Mouse (Mus musculus) urinary bladder, postnatal 14 days (tissue): ENCODE measurements around the gene Gm43552.
A peak's percentile ranks its signal among the peaks of the same experiment; 100 is the strongest.
"Not testable (repeated sequence)": the region's sequence is repeated elsewhere in the genome, so short reads cannot be mapped to it uniquely, and the experiment has no call there.

Experiments
- DNase-seq: peaks from one replicate; pipeline ENCODE4 v3.0.0; 2021; ENCODE audit warnings: low spot score

Gene Gm43552

GRCm38 (mm10) chr5:65491767-65492715 is 592 bp downstream of the Gm43552 start:
- DNase-seq: peak; percentile 62

- DNase-seq: no peak
These were observed 2.8 kb downstream of the Gm43552 start for GRCm38 (mm10) chr5:65489830-65490229.

- no peak for DNase-seq
These were observed 3.9 kb downstream of the Gm43552 start for GRCm38 (mm10) chr5:65488725-65489124.

- DNase-seq: no peak
These were observed 5.3 kb downstream of the Gm43552 start for GRCm38 (mm10) chr5:65487381-65487780.

GRCm38 (mm10) chr5:65486514-65486913 is 6.1 kb downstream of the Gm43552 start:
- no peak for DNase-seq

- DNase-seq: no peak
These were observed 9.6 kb downstream of the Gm43552 start for GRCm38 (mm10) chr5:65482996-65483395.

GRCm38 (mm10) chr5:65480511-65480910 is 12.1 kb downstream of the Gm43552 start:
- DNase-seq: no peak

- DNase-seq: peak; percentile 45
These were observed 12.8 kb downstream of the Gm43552 start for GRCm38 (mm10) chr5:65479681-65480445.

GRCm38 (mm10) chr5:65478224-65478623 is 14.4 kb downstream of the Gm43552 start:
- DNase-seq: peak; percentile 48

- DNase-seq: not testable (repeated sequence)
These were observed 15.9 kb downstream of the Gm43552 start for GRCm38 (mm10) chr5:65476739-65477138.

GRCm38 (mm10) chr5:65475806-65476205 is 16.8 kb downstream of the Gm43552 start:
- DNase-seq: no peak

GRCm38 (mm10) chr5:65469766-65470165 is 22.9 kb downstream of the Gm43552 start:
- peak; percentile 25 for DNase-seq

- no peak for DNase-seq
These were observed 25.7 kb downstream of the Gm43552 start for GRCm38 (mm10) chr5:65466911-65467310.

- no peak for DNase-seq
These were observed 32.3 kb downstream of the Gm43552 start for GRCm38 (mm10) chr5:65460361-65460760.

GRCm38 (mm10) chr5:65459454-65459853 is 33.2 kb downstream of the Gm43552 start:
- no peak for DNase-seq

- peak; percentile 47 for DNase-seq
These were observed 34.8 kb downstream of the Gm43552 start for GRCm38 (mm10) chr5:65457846-65458245.

- DNase-seq: peak; percentile 34
These were observed 35.4 kb downstream of the Gm43552 start for GRCm38 (mm10) chr5:65457086-65457827.

- peak; percentile 66 for DNase-seq
These were observed 37.9 kb downstream of the Gm43552 start for GRCm38 (mm10) chr5:65454771-65455170.

GRCm38 (mm10) chr5:65448941-65449340 is 43.7 kb downstream of the Gm43552 start:
- no peak for DNase-seq

- DNase-seq: no peak
These were observed 44.8 kb downstream of the Gm43552 start for GRCm38 (mm10) chr5:65447826-65448225.

- DNase-seq: no peak
These were observed 45.9 kb downstream of the Gm43552 start for GRCm38 (mm10) chr5:65446756-65447155.

GRCm38 (mm10) chr5:65444981-65445380 is 47.7 kb downstream of the Gm43552 start:
- DNase-seq: no peak
